Mouse (Mus musculus) stomach, embryonic 14.5 days (tissue): Measurements from ENCODE around the gene Crnkl1. TPM values are rescaled to one million over a fixed set of nuclear protein-coding genes. Genes with fewer than 3 reads are reported as not detected.

ENCODE experiments used
- ATAC-seq: fragments of 200-750 bp; cut with Nextera tagmentation; 2 replicates; pipeline ENCODE4 v1.8.0; 2017; ENCODE audit warnings: low read depth, moderate TSS enrichment; ENCODE audit not compliant: insufficient number of reproducible peaks, insufficient read depth, low FRiP score
- H3K27ac ChIP-seq: fragments of 300-500 bp; sonication (generic); 2 replicates; pipeline ENCODE4 v1.5.1; 2014; ENCODE audit warnings: mild to moderate bottlenecking, low read length, moderate library complexity, mixed read lengths
- H3K27me3 ChIP-seq: fragments of 300-500 bp; sonication (generic); 2 replicates; pipeline ENCODE4 v1.6.1; 2014; ENCODE audit warnings: low read length, control low read depth, mixed read lengths; ENCODE audit not compliant: control insufficient read depth, insufficient read depth
- H3K36me3 ChIP-seq: fragments of 300-500 bp; sonication (generic); 2 replicates; pipeline ENCODE4 v1.6.1; 2014; ENCODE audit warnings: mild to moderate bottlenecking, control low read depth, low read length, moderate library complexity, mixed read lengths; ENCODE audit not compliant: control insufficient read depth, insufficient read depth
- H3K4me1 ChIP-seq: fragments of 300-500 bp; sonication (generic); 2 replicates; pipeline ENCODE4 v1.6.1; 2014; ENCODE audit warnings: low read length, control low read depth, mixed read lengths; ENCODE audit not compliant: control insufficient read depth, insufficient read depth
- H3K4me2 ChIP-seq: fragments of 300-500 bp; sonication (generic); replicated peaks from 2 replicates; pipeline ENCODE4 v1.6.1; 2014; ENCODE audit warnings: low read depth, low read length, control low read depth
- H3K4me3 ChIP-seq: fragments of 300-500 bp; sonication (generic); 2 replicates; pipeline ENCODE4 v1.5.1; 2014; ENCODE audit warnings: low read depth, low read length, control low read depth
- H3K9ac ChIP-seq: fragments of 300-500 bp; sonication (generic); replicated peaks from 2 replicates; pipeline ENCODE4 v1.6.1; 2014; ENCODE audit warnings: low read depth, mild to moderate bottlenecking, control low read depth, low read length, moderate library complexity, mixed read lengths
- H3K9me3 ChIP-seq: fragments of 300-500 bp; sonication (generic); 2 replicates; pipeline ENCODE4 v1.6.1; 2016; ENCODE audit warnings: low read depth, low read length, control low read depth; ENCODE audit not compliant: control insufficient read depth
- WGBS: fragments of 180-500 bp; shearing (Covaris S2); extraction: QIAGEN DNeasy Blood & Tissue Kit; methylation state at CpG from one replicate; pipeline ENCODE4 v1.1.7; 2014; 5-methylcytosine and 5-hydroxymethylcytosine counted together
- polyA plus RNA-seq: library from polyadenylated mRNA; unstranded; fragments of >200 nt; fragmentation: Nextera tagmentation; extraction: Ambion mirVana; gene quantifications from 2 replicates; pipeline ENCODE4 v1.2.1, GENCODE M21; 2014

Gene Crnkl1
- polyA plus RNA-seq, 1 experiment from 2014 or later = 28.7 TPM

DNA sequence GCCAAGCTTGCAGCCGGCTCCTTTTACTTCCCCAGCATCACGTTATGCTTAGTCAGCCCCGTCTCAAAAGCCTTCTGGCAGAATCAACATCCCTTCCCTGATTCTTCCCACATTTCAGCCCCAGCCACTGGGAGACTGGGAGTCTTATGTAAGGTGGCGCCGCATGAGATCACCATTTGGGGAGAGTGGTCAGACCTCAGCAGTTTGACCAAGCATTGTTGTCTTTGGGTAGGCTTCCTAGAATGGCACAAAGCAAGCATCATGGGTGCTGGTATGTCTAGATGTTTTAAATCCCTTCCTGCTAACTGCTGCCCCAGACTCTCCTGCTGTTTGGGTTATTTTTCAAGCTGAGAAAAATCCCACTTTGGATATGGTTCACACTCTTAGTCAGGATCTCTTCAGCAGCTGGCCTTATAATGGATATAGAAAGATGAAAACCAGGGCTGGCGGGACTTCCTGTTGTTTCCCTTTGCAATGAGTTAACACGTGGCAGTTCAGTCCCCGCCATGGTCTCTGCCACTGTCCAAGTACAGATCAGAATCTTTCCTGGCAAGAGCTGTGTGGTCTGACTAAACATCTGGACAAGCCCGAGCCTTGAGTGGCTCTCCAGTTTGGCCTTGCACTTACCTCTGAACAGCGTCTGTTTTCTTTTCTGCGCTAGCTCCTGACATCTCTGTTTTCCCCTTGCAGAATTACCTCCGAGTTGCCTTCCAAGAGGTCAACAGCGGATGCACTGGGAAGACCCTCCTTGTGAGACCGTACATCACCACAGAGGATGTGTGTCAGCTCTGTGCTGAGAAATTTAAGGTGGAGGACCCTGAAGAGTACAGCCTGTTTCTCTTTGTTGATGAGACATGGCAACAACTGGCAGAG lies 49.7 kb downstream of the Crnkl1 start:
- Histone ChIP-seq H3K9me3 (no peaks in the 10 kb centered on the region), H3K27me3 (no peaks in the 10 kb centered on the region), H3K4me2 (no peak overlapping the region), H3K27ac (peak overlapping the region; percentile 84), H3K4me1 (peaks cover 28% of the 10 kb centered on the region), H3K4me3 (no peak overlapping the region), H3K9ac (no peak overlapping the region), H3K36me3 (peaks cover 24% of the 10 kb centered on the region)
- 46% methylated on average over 14 of the region's 14 CpGs for WGBS
- peak; percentile 47; the same call in 1 of the 2 replicates for ATAC-seq

DNA sequence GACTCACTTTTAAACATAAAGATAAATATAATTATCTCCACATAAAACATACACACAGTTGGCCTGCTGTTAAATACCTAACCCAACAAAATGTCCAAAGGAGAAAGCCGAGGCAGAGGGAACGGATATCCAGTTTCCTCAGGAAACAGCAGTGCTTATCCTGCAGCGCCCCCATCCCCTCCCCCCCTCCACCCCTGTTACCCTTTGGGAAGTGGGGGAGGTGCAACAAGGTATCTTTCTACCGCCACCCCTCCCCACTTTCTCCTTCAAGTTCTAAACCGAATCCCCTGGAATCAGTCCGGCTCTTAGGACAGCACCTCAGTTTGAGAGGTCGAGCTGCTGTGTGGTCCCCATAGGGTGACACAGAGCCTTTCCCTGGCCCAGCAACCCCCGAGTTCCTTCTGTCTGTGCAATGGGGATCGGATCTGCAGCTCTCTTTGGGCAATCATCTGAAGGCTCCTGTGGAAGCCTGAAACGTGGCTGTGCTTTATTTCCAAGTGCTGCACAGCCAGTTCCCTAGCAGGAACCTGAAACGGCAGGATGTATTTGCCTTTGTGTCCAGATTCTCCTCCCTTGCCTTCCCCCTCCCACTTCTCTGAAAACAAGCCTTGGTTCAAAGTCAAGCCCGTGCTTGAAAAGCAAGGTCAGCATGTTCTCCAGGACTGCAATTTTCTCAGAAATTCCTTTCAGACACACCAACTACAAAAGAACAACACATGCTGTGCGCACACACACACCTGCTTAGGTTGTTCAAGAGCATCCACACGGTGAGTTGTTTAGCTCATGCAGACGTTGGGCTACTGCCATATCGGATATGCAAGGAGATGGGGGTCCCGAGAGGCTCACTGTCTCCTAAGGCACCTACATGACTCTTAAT lies 50.5 kb downstream of the Crnkl1 start:
- Histone ChIP-seq H3K4me1 (peaks cover 28% of the 10 kb centered on the region), H3K9ac (no peak overlapping the region), H3K9me3 (no peaks in the 10 kb centered on the region), H3K27ac (peak overlapping the region; percentile 84), H3K4me2 (no peak overlapping the region), H3K4me3 (no peak overlapping the region), H3K27me3 (no peaks in the 10 kb centered on the region), H3K36me3 (peaks cover 30% of the 10 kb centered on the region)
- ATAC-seq = 0 out of 2 replicates have a peak, but pooled peaks have one; percentile 7
- 36% methylated on average over 17 of the region's 17 CpGs for WGBS

DNA sequence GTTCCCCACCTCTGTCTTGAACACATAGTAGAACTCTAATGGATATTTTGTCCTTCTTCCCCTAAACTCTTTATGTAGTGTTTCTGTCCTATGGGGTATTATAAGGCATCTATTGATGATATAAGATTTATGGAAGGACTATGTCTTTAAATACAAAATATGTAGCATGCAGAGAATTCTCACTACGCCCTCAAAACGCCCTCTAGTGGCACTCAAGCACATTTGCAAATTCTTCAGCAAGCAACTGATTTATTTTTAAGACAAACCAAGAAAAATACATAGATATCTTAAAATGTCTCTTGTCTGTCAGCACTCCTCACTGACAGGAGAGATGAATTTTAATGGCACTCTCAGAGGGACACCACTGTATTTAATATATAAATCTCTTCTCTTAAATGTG lies 52.4 kb downstream of the Crnkl1 start:
- no peak overlapping the region for H3K4me3 ChIP-seq
- no peak for ATAC-seq
- no peak overlapping the region for H3K27ac ChIP-seq
- peaks cover 18% of the 10 kb centered on the region for H3K4me1 ChIP-seq
- H3K4me2 ChIP-seq = no peak overlapping the region
- WGBS = 29% methylated on average over 2 of the region's 2 CpGs
- no peak overlapping the region for H3K9ac ChIP-seq
- no peaks in the 10 kb centered on the region for H3K9me3 ChIP-seq
- H3K36me3 ChIP-seq = peaks cover 32% of the 10 kb centered on the region
- no peaks in the 10 kb centered on the region for H3K27me3 ChIP-seq

DNA sequence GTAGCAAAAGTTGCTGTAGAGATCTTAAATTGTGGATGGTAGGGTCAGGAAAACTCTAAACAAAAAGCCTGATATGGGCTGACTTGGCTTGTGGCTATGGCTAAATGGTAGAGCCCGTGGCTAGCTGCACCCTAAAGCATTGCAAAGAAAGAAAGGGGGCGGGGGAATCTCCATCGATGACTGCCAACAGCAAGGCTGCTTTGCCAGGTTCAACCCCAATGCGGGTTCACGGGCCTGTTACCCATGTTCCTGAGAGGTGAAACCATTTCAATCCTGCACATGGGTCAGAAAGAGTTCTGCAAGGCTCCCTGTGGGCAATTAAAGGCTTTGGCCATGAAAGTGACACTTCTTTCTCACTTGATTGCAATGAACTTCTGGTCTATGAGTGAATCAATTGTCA lies 52.9 kb downstream of the Crnkl1 start:
- WGBS = 91% methylated on average over 5 of the region's 5 CpGs
- no peak overlapping the region for H3K4me3 ChIP-seq
- no peaks in the 10 kb centered on the region for H3K27me3 ChIP-seq
- peaks cover 36% of the 10 kb centered on the region for H3K36me3 ChIP-seq
- ATAC-seq = no peak
- H3K4me2 ChIP-seq = no peak overlapping the region
- no peak overlapping the region for H3K27ac ChIP-seq
- no peaks in the 10 kb centered on the region for H3K9me3 ChIP-seq
- H3K9ac ChIP-seq = no peak overlapping the region
- peaks cover 16% of the 10 kb centered on the region for H3K4me1 ChIP-seq

DNA sequence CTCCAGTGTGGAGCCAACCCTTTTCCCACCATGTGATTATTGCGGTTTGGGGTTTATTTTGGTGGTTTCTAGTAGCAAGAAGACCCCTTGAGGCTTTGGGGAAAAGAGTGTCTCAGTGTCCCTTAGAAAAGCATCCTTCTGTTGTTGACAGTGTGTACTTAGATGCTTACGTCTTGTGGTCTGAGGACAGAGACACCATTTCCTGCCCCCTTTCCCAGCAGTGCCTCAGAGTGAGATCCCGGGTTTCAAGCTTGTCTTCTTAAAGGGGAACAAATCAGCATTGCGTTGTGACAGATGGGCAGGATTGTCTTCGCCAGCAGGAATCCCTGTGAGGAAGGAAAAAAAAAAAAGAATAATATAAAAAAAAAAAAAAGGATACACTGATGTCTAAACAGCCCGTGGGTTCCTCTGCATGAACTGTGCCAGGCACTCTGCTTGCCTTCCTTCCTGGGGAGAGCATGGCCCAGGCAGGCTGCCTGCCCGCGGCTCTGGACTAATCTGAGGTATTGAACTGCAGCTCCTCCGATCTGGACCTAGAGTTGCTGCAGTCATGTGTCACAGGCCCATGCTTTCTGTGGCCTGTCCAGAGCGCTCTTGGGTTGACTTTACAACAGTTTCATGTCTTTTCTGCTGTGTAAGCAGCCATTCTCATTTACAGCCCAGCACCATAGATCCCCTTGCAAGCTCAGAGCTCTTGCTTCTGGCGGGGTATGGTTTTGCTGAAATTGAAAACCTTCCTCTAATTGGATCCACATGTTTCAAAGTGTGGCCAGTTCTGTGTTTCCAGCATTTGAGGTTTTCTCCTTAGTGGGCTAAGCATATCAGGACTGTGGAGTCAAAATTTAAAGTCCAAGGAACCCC lies 53.7 kb downstream of the Crnkl1 start:
- no peak overlapping the region for H3K9ac ChIP-seq
- no peaks in the 10 kb centered on the region for H3K27me3 ChIP-seq
- ATAC-seq = no peak
- peaks cover 44% of the 10 kb centered on the region for H3K36me3 ChIP-seq
- no peak overlapping the region for H3K4me2 ChIP-seq
- WGBS = 82% methylated on average over 11 of the region's 11 CpGs
- no peak overlapping the region for H3K27ac ChIP-seq
- peaks cover 16% of the 10 kb centered on the region for H3K4me1 ChIP-seq
- no peak overlapping the region for H3K4me3 ChIP-seq
- H3K9me3 ChIP-seq = no peaks in the 10 kb centered on the region

DNA sequence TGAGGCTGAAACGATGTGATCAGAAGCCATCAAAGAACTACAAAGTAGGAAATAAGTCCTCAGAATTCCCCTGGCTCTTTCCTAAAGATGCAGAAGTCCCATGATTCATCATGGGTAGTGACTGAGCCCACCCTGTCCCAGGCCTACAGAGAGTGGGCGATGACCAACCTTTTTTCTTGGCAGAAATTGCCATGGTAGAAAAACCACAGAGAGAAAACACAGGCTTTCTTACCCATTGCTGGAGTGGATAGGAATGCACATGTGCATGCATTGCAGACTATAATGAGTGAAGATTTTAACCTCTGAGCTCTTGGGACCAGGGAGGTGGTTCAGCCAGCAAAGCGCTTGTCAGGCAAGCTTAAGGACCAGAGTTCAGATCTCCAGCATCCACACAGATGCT lies 57.6 kb downstream of the Crnkl1 start:
- peaks cover 38% of the 10 kb centered on the region for H3K36me3 ChIP-seq
- no peaks in the 10 kb centered on the region for H3K9me3 ChIP-seq
- no peak overlapping the region for H3K9ac ChIP-seq
- no peak for ATAC-seq
- 89% methylated on average over 3 of the region's 3 CpGs for WGBS
- H3K4me3 ChIP-seq = no peak overlapping the region
- no peak overlapping the region for H3K27ac ChIP-seq
- peaks cover 9% of the 10 kb centered on the region; the same call in 1 of the 2 replicates for H3K4me1 ChIP-seq
- H3K4me2 ChIP-seq = no peak overlapping the region
- no peaks in the 10 kb centered on the region for H3K27me3 ChIP-seq

DNA sequence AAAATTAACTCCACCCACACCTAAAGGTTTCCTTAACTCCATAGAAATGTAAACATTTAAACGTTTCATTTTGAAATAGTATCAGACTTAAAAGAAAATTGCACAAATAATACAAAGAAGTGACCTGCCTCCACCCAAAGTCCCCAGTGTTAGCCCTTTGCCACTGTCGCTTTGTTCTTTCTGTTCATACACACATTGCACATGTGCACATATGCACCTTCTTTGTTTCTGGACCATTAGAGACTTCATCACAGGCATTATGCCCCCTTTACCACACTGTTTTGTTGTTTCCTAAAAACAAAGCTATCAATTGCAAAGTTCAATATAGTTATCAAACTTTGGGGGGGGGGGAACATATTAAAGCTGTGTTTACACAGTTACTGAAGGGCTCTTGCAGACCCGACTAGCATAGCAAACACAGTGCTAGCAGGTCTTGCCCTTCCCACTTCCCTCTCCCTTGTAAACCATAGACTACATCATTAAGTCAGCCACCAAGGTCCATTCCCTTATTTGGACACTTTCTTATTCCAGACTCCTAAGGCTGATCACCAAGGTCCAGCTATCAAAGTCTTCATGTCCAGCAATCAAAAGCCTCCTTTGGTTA lies 59.8 kb downstream of the Crnkl1 start:
- 43% methylated on average over 3 of the region's 3 CpGs for WGBS
- Histone ChIP-seq H3K9me3 (no peaks in the 10 kb centered on the region), H3K4me3 (no peak overlapping the region), H3K4me2 (no peak overlapping the region), H3K27me3 (no peaks in the 10 kb centered on the region), H3K27ac (no peak overlapping the region), H3K4me1 (peaks cover 9% of the 10 kb centered on the region; the same call in 1 of the 2 replicates), H3K36me3 (peaks cover 28% of the 10 kb centered on the region), H3K9ac (no peak overlapping the region)
- peak; percentile 86 for ATAC-seq
